ENCODE assay signal across 11 mouse cellular contexts in genomic region chr3:66325962-66326834, GRCm38 (mm10). TPM values are rescaled to one million over a fixed set of nuclear protein-coding genes. Genes with fewer than 3 reads are reported as not detected.
DNase-seq lines count a peak whose midpoint lies in the region; ATAC-seq lines count a peak whose summit lies in the region.
"Had no signal": no experiment of that assay in that cellular context is flagged by ENCODE, and none has a peak within 500 bp of the region (broad histone marks: within the 10 kb centered on the region; RNA-seq: fewer than 3 reads in every experiment).

No protein-coding gene starts in this region.

- no peaks in the 10 kb centered on the region for H3K36me3 ChIP-seq in hindbrain, embryonic 11.5 days (ENCODE audit: control insufficient read depth, insufficient read depth, low read length)
- H3K36me3 ChIP-seq in midbrain, embryonic 15.5 days (replicated peaks), result no peaks in the 10 kb centered on the region

- H3K9me3 ChIP-seq in hindbrain, embryonic 11.5 days (ENCODE audit: control insufficient read depth, low read length), result no peaks in the 10 kb centered on the region
- no peaks in the 10 kb centered on the region for H3K9me3 ChIP-seq in midbrain, embryonic 15.5 days

- intact Hi-C loops in heart, postnatal 25 days (cut with DNase I), result no loop called here

- H3K9ac ChIP-seq in hindbrain, embryonic 11.5 days (ENCODE audit: low read depth, low read length), result no peak overlapping the region
- no peak overlapping the region for H3K9ac ChIP-seq in midbrain, embryonic 15.5 days

- DNase-seq in Muller cell, postnatal 12 days (ENCODE audit: inconsistent ontology term), result peak; percentile 72
- DNase-seq in embryo, embryonic 9.5 days (ENCODE audit: extremely low spot score), result peak; percentile 32
- peak; percentile 65 for DNase-seq in hindbrain, embryonic 11.5 days (ENCODE audit: low spot score)
- no peak for DNase-seq in frontal cortex, postnatal 14 days (ENCODE audit: low spot score in 2 of 2)
- no peak for DNase-seq in heart, postnatal 25 days (ENCODE audit: low spot score)
- no peak for DNase-seq in cerebellum, adult 9-11 months
- DNase-seq: heart, postnatal 4 days; kidney, postnatal 10 days had no signal

- 52% methylated on average over 16 of the region's 16 CpGs for WGBS in hindbrain, embryonic 11.5 days
- WGBS in midbrain, embryonic 15.5 days, result 22% methylated on average over 16 of the region's 16 CpGs

- H3K27ac ChIP-seq in hindbrain, embryonic 11.5 days (ENCODE audit: low read depth, low read length), result peak overlapping the region; percentile 86
- peak overlapping the region; percentile 76 for H3K27ac ChIP-seq in midbrain, embryonic 15.5 days

- ATAC-seq in hindbrain, embryonic 11.5 days (ENCODE audit: low FRiP score), result peak; percentile 95
- ATAC-seq in midbrain, embryonic 15.5 days (replicated peaks), result peak; percentile 85

- no peak overlapping the region for H3K4me3 ChIP-seq in hindbrain, embryonic 11.5 days (ENCODE audit: low read depth, low read length)
- H3K4me3 ChIP-seq in midbrain, embryonic 15.5 days, result no peak overlapping the region
- H3K4me3 ChIP-seq: erythroblast, embryonic 14.5 days; megakaryocyte, embryonic 14.5 days had no signal

- H3K4me2 ChIP-seq in hindbrain, embryonic 11.5 days (replicated peaks; ENCODE audit: low read depth, low read length), result 0 out of 2 replicates have a peak overlapping the region, but pooled peaks have one; percentile 7
- H3K4me2 ChIP-seq in midbrain, embryonic 15.5 days, result no peak overlapping the region

- no peaks in the 10 kb centered on the region; the same call in 1 of the 2 replicates for H3K4me1 ChIP-seq in hindbrain, embryonic 11.5 days (replicated peaks; ENCODE audit: control insufficient read depth, insufficient read depth, low read length)
- peaks cover 20% of the 10 kb centered on the region for H3K4me1 ChIP-seq in midbrain, embryonic 15.5 days

- H3K27me3 ChIP-seq in hindbrain, embryonic 11.5 days (ENCODE audit: control insufficient read depth, insufficient read depth, low read length), result no peaks in the 10 kb centered on the region
- no peaks in the 10 kb centered on the region for H3K27me3 ChIP-seq in midbrain, embryonic 15.5 days (replicated peaks)

RNA-seq across cellular contexts. Expression of gene Veph1, which starts 29.6 kb away (rescaled TPM):
- 17.2 and 26.2 TPM in 2 replicates for polyA plus RNA-seq in hindbrain, embryonic 11.5 days (2014; fragmentation: Nextera tagmentation; extraction: Ambion mirVana)
- 6.4 and 6.8 TPM in 2 replicates for polyA plus RNA-seq in midbrain, embryonic 15.5 days (2015; fragmentation: Nextera tagmentation; extraction: Ambion mirVana)
- total RNA-seq in heart, postnatal 25 days (2021), result not detected
- polyA plus RNA-seq: erythroblast, embryonic 14.5 days had no signal

Comparison
In these comparisons a context has a peak if more than half of its experiments do, and no peak if none do; other contexts are left out.
1. DNase-seq: peak in Muller cell, postnatal 12 days (single experiment), embryo, embryonic 9.5 days (single experiment) and hindbrain, embryonic 11.5 days (single experiment); none in frontal cortex, postnatal 14 days (0 of 2), heart, postnatal 25 days (single experiment) and cerebellum, adult 9-11 months (single experiment).